Mouse (Mus musculus) telencephalon, adult 2 months (tissue): ENCODE data around the gene Man1c1.

Experiments used
- DNase-seq: peaks from one replicate; pipeline ENCODE4 v3.0.0-alpha.2; 2011; ENCODE audit warnings: low read depth, low spot score

Gene Man1c1

DNA sequence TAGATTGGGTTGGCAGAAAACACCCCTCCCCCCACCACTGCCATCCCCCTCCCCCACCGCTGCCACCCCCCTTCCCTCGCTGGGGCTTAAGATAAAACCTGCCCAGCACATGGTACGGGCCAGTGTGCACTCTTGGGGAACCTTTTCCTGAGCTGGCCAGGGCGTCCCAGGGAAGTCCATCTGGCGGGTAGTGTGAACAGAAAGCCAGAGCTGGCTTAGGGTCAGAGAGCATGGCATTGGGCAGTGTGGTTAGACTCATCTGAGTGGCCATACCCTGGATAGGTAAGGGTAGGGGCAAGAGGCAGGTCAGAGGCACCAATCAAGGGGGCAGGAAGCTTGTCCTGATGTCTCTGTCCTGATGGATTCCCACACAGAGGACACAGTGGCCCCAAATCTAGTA, 124.5 kb downstream of the Man1c1 start:
- DNase-seq, result no peak

DNA sequence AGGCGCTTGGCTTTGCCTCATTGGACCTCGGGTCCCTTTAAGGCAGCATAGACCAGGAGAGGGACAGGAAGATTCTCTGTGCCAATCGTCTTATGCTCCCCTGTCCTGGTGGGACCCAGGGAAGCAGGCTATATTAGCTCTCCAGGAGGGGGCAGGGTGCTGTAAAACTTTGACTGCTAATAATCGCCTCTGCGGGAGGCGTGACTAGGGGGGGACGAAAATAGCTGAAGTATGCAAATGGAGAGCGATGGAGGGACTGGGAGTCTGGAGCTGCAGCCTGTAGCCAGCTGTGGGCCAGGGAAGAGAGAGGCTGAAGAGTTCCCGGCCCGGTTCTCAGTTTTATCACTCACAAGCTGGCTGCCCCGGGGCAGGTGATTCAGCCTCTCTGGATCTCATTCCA, 124.9 kb downstream of the Man1c1 start:
- DNase-seq, result no peak

DNA sequence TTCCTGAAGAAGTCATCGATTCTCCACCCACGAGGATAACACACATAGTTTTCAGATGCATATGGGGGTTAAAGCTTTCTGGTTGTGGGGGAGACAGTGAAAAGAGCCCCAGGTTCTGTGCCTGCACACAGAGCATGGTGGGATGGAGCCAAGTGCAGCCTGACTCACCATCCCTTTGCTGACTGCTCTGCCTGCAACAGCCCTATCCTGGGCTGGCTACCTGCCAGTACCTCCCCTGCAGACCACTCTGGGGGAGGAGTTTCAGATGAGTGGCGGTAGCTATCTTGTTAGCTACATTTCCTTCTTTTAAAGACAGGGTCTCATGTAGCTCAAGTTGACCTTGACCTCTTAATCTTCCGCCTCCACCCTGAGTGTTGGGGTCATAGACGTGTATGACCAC, 125.7 kb downstream of the Man1c1 start:
- no peak for DNase-seq

DNA sequence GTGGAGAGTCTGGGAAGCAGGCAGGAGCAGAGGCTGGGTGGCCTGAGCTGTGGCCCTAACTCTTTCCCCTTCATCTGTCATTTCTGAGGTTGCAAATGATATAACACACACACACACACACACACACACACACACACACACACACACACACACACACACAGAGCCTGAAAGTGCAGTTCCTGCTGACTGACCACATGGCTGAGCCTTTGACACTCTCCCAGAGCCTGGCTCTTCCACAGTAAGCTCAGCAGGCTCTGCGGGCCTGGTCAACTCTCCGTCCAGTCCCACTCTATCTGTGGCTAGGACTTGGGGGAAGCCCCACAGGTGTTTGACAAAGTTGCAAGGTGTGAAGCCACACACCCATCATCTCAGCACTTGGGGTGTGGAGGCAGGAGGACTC, 126.8 kb downstream of the Man1c1 start:
- DNase-seq, result no peak

DNA sequence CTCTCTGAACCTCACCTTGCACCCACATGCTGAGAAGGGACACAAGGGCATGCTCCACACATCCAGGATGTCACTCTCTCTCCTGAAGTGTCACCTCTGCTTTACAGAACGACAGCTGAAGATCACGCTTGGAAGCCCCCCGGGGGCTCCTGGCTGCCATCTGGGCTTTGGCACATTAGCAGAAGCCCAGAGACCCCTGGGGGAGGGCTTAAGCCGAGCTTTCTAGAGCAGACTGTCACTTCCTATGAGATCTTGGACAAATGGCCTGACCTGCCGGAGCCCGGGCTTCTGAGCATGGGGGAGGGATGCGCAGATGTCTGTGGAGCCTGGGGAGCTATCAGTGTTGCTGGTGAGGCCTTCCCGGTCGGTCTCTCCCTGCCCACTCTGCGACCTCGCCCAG, 128.6 kb downstream of the Man1c1 start:
- no peak for DNase-seq

DNA sequence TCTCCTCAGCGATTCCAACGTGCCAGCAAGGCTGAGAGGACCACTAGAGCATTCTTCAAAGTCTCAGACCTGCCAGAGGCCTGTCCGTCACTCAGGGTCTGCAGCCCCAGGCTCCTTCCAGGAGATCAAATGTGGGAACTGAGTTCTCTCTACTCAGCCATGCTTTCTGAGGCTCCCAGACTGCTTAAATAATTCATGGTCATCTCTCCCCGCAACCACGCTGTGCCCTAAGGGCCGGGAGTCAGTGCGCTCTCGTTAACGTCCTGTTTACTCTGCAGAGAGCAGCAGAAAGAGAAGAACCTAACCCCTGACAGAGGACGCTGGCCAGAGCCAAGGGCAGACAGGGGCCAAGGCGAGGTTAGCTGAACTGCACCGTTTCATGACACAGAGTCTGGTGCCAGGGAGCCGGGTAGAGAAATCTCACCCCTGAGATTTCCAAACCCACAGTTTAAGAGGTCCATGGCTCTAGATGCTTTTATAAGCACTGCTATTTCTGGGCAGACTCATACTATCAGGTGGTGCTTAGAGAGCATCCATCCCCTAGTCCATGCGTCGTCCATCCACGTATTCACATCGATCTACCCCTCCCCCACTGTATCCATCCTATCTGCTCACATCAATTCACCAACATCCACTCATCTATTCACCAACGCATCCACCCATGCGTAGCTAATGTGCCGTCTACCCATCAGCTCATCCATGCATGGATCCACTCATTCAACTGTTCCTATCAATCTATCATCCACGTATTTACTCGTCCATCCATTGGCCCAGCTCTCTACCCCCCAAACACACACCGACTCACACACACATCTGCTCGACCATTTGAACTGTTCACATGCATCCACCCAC, 131.4 kb downstream of the Man1c1 start:
- no peak for DNase-seq

DNA sequence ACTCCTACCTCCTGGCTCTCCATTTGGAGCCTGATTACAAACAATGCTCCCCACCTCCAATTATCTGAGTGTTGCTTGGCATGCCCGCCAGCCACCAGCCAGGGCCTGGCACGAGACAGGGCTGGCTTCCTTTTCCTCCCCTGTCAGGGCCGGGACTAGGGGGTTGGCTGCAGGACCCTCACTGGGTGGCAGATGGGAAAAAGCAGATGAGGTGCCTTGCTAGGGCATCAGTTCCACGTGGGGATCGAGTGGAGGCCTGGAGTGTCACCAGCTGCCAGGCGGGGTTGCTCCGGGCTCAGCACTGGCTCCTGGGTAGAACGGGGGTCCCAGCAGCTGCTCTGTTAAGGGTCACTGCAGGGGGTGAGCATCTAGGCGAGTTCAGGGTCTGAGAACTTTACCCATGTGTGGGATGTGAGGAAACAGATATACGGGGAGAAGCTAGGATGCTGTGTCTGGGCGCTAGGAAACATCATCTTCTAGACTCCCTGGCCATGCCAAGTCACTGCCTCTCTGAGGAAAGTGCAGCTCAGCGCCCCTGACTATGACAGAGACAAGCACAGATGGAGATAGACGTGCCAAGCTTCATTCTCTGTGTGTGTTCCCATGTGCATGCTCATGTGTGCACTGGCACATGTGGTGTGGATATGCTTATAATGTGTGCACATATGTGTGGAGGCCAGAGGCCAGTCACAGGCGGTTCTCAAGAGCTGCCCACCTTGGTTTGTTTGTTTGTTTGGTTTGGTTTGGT, 133.2 kb downstream of the Man1c1 start:
- DNase-seq, result no peak

DNA sequence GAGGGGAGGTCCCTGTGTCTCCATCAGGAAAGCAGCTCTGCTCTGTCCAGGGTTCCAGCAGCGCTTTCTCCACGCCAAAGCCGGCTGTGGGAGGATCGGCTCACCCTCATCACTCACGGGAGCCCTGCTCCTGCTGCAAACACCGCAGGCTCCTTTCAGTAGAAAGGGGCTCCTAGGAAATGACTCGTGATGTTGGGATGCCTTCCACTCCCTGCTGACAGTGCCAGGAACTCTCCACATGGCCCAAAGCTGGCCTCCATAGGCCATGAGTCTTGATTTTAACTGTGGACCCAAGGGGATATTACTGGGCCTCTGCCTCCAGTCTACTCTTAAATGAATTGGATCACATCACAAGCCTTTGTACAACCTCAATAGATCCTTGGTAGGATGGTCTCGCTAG, 134.3 kb downstream of the Man1c1 start:
- DNase-seq, result no peak

DNA sequence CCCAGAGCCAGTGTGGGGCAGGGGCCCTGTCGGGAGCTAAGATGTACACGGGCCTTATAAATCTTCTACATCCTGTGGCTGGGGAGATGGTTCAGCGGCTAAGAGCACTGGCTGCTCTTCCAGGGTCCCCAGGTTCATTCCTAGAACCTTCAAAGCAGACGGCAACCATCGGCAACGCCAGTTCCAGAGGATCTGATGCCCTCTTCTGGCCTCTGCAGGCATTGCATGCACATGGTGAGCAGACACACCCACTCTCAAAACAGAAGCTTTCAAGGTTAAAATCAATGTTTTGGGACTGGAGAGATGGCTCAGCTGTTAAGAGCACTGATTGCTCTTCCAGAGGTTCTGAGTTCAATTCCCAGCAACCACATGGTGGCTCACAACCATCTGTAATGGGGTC, 134.9 kb downstream of the Man1c1 start:
- no peak for DNase-seq

DNA sequence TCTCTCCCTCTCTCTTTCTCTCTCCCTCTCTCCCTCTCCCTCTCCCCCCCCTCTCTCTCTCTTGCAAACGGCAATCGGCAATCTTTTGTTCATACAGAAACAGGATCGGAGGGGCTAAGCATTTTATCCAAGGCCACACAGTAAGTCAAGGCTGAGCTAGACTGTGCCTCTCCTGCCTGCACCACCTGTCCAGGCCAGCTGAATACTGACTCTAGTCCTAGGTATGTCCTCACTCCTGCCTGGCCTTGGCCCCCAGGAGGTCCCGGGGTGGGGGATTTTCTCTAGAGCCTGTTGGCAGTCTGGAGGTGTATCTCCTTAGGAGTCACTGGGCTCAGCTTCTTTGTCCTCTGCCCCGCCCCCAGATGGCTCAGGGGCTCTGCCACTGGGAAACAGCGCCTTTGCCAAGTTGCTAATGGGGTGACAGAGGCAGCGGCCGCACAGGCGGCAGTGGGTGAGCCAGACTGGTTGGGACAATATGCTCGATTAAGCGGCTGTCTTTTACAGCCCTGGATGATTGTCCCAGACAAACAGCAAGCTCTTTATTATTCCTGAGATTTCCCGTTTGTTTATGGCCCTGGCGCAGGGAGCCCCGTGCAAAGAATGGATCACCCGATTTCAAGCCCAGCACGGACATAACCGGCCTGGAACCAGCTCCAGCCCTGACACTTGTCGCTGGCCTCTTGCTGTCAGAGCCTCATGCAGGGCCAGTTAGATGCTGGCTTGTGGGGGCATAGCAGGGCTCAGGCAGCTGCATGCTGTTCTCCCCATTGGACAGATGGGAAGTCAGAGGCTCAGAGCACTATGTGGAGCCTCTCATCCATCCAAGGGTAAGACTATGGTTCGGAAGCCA, 136.5 kb downstream of the Man1c1 start:
- DNase-seq, result no peak

DNA sequence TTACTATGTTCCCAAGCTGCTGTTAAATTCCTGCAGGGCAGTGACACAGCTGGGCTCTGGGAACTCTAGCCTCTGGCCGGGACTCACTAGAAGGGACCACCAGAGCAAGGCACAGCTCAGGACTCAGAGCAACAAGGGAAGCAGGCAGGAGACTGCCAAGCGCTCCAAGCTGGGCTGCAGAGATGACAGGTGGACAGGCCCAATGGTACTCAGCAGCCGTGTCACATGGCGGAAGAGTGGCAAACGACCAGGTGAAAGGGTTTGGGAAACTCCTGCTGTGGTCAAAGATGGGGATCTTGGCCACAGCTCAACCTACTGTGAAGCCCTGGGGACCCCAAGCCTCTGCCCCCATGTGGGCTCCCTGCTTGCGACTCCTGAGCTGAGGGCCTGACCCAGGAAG, 140.0 kb downstream of the Man1c1 start:
- DNase-seq, result no peak

DNA sequence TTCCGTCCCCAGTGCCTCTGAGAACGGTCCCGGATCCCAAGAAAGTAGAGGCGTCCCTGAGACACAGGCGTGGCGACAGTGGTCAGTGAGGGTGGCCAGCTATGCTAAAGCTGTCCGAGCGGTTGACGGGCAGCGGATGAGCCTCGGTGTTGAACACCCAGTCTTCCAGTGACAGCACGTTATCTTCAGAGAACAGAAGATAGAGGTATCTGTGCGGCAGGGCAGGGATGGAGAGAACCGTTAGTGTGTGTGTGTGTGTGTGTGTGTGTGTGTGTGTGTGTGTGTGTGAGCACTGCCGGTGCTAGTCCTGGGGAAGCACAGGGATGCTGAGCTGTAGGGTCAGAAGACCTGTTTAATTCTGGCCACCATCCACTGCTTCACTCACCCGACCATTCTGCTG, 140.5 kb downstream of the Man1c1 start:
- no peak for DNase-seq

DNA sequence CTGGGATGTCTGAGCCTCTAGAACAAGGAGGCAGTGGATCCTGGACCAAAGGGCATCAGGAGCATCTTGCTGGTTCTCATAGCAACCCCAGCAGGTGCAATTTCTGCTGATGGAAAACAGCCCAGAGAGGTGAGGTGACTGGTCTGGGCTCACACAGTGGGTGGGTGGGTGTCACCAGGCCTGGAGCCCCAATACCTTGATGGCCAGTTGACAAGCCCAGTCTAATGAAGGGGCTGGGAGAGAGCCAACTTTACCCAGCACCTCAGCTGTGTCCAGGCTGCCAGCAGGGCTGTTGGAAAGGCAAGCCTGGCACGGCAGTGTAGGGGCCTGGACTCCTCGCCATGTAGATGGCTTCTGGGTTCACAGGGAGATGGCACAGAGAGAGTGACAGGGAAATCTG, 142.1 kb downstream of the Man1c1 start:
- DNase-seq, result no peak

DNA sequence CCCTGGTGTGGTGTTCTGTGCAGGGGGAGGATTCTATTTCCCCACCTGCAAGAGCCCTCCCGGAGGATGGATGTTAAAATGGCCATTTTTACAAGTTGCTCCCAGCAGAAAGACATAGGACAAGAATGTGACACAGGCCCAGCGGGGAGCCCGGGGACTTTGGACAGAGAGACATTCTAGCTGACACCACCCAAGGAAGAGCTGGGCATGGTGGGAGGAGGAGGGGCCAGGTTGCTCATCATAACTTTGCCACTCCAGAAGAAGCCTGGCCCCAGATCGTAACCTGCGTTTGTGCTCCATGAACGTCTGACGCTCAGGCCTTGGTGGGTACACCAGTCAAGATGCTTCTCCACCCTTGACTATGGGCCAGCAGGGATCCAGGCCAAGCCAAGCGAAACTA, 143.4 kb downstream of the Man1c1 start:
- no peak for DNase-seq

DNA sequence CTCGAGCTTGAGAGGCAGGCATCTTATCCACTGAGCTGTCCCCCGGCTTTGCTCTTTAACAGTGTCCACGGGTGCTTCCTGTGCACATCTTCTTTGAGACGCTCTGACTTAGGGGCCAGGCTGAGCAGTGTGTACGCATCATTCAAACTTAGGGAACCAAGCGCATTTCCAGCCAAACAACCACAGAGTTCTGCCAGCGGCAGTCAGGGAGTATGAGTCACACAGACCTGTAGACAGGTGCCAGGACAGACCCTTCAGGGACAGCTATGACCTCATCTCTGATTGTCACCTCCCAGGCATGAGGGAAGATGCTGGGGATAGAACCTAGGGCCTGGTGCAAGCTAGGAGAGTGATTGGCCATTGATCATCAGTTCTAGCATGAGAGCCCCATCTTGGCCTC, 144.9 kb downstream of the Man1c1 start:
- no peak for DNase-seq

DNA sequence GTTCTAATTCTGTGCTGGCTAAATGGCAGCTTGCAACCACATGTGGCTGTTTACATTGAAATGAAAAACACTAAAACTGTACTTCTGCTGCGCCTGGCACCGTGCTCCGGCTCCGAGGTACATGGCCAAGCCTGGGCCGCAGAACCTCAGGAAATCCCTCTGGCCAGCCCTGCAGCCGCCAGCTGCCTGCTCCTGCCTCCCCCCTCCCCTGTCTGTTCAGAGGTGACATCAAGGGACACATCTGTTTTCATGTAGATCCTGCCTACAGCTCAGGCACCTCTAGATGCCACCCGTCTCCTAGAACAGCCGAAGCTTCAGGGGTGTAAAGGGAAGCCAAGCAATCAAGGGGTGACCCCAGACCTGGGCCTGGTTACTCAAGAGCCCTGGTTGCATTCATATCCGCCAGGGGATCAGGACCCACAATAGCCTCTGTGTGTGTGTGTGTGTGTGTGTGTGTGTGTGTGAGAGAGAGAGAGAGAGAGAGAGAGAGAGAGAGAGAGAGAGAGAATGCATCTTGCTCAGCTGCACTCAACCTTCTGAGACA, 145.4 kb downstream of the Man1c1 start:
- no peak for DNase-seq

DNA sequence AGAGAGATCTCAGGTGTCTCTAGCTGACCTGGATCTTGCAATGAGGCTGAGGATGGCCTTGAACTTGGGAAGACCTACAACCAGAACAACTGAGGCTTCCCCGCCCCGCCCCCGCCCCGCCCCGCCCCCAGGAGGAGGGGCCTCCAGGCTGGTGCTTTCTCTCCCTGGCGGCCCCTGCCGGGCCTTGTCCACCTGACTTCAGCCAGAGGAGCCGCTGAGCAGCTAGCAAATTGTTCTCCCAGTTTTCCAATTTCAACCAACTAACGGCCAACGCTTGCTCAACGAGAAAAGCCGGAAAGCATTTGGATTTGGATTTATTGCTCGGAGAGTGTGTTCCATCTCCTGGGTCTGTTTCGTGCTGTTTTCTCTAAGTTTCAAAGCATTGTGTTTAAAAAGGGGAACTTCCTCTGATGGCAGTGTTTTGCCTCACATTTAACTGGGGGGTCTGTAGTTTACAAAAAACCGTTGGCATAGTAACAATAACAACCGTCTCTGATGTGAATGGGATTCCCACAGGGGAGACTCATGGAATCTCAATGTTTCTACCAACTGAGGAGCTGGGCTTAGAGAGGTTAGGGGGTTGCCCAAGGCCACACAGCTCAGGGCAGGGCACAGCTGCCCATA, 146.4 kb downstream of the Man1c1 start:
- DNase-seq, result no peak

DNA sequence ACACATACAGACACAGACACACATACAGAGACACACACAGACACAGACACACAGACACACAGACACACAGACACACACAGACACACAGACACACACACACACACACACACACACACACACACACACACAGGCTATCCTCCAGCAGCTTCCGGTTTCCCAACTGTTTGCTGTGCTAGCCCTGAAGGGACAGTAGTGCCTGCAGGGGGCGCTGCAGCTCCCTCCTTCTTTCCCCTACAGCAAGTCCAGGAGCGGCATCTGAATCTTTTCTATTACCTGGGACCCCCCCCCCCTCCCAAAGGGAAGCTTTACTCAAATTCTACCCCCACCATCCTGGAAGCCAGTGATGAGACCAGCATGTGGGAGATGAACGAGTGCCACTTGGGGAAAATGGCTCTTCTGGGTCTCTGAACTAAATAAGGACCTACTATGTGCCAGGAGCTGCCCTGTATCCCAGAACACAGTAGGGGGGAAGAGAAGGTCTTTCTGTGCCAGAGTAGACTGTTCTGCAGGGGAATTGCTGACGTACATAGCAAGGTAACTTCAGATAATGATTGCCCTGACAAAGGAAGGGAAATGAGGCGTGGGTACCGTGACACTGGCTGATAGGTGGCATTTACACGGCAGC, 148.0 kb downstream of the Man1c1 start:
- no peak for DNase-seq

DNA sequence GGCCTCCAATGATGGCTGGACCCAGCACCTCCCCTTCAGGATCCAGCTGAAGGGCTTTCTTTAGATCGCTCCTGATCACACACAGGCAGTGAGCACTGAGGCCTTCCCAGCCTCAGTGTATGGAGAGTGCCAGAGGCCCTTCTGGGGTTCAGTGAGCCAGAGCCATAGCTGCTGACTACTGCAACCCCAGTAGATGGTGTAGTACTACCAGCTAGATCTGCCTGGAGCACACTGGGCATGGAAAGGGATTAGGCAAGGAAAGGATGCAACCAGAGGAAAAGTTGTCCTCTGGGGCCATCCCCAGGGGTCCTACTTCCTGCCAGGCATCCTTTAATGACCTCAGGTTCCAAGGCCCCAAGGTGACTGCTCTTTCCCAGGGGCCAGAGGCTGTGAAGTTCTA, 150.5 kb downstream of the Man1c1 start:
- no peak for DNase-seq

DNA sequence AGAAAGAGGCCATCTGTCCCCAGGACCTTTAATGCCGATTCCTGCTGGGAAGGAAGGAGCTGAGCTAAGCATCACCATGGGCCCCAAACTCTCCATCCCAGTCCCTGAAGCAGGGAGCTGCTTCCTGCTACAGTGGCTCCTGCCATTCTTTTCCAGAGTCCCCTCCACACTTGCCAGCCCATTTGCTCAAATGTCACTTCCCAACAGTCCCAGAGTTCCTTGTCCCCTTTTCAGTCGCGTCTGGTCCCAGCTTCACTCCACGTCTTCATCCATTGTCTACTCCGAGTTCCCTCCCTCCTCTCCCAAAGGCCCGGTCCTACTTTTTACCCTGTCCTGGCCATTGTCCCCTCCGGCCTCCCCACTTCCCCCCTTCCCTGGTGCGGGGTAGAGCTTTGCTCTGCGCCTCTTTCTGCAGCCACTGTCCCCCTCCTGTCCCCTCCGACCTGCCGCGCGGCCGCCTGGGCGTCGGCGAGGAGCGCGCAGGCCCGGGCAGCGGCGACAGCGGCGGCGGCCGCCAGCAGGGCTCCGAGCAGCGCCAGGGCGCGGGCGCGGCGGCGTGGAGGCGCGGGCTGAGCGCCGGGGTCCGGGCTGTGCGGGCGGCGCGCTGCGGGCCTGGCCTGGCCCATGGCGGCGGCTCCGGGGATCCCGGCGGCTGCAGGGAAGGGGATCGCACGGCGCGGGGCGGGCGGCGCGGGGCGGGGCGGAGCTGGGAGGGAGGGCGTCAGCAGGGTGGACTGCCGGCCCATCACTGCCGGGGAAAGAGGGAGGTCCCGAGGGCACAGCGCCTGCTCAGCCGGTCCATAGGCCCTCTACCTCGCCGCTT, 152.4 kb downstream of the Man1c1 start, which contains the start of gene Selenon:
Gene Selenon (minus strand): TSS at position 673 of the 823 bp plus-strand sequence.
- no peak for DNase-seq
